Mouse (Mus musculus): ENCODE results near the gene Kat5. TPM values are rescaled to one million over a fixed set of nuclear protein-coding genes. Genes with fewer than 3 reads are reported as not detected.

Gene Kat5
- total and polyA plus RNA-seq, 3 experiments, result 54.5 to 67.6 TPM; not detected in 1

DNA sequence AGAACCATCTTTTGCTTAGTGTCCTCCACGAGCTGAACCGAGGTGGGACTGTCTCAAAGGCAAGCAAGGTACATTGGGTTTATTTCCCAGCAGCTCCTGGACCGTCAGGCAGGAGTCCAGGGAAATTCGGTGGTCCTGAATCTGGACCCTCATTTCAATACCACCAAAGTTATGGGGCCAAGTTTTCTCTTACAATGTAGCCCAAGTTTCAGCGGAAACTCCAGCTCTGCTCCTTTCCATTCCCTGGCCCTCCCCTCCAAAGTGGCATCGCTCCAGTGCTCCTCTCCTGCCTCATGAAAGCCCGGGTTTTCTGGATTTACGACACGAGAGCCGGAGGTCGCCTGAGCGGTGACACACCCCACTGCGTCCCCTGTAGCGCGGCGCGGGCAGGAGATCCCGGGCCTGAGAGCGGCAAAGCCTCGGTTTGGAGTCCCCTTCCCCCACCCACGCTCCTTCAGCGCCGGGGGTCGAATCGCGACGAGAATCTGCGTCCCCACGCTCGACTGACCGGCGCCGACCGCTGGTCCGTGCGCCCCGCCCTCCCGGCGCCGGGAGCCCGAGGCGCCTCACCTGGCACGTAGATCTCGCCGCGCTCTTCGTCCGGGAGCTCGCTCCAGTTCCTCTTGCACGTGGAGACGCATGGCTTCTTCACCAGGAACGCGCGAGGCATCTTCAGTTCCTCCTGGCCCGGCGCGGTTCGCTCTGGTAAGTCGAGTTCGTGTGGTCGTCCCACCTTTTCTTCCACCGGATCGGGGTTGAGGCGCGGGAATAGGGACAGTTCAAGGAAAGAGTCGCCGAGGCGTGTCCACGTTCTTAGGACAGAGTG is 50.2 kb downstream of the Kat5 start:
- Histone ChIP-seq H3K9me3 (replicated peaks; ENCODE audit: insufficient read depth, low read length) (no peaks in the 10 kb centered on the region), H3K79me2 (ENCODE audit: control insufficient read depth, insufficient read depth, low read length, poor library complexity) (no peaks in the 10 kb centered on the region), H3K4me1 (ENCODE audit: control insufficient read depth in 1 of 2, insufficient read depth in 2 of 2, low read length in 2 of 2) (no peaks in the 10 kb centered on the region), H3K9ac (ENCODE audit: control insufficient read depth, low read depth, low read length, poor library complexity, severe bottlenecking) (no peak overlapping the region), H3K27ac (ENCODE audit: control insufficient read depth, low read depth, low read length) (no peak overlapping the region), H3K4me3 (ENCODE audit: control insufficient read depth in 1 of 2, insufficient read depth in 1 of 2, low read depth in 2 of 2, low read length in 2 of 2) (no peak overlapping the region), H3K27me3 (ENCODE audit: control insufficient read depth in 1 of 2, insufficient read depth in 2 of 2, low read length in 2 of 2) (no peaks in the 10 kb centered on the region), H3K36me3 (ENCODE audit: control insufficient read depth in 1 of 2, insufficient read depth in 2 of 2, low read length in 2 of 2) (no peaks in the 10 kb centered on the region)
- TF ChIP-seq ZC3H11A (IDR thresholded peaks at IDR 0.05; ENCODE audit: low read depth, low read length) (no peak), RCOR1 (IDR thresholded peaks at IDR 0.05; ENCODE audit: low read depth, low read length) (no peak), MYB (IDR thresholded peaks at IDR 0.05; ENCODE audit: low read depth, low read length) (no peak), SMC3 (IDR thresholded peaks at IDR 0.05; ENCODE audit: low read depth, low read length) (no peak), TCF12 (IDR thresholded peaks at IDR 0.05; ENCODE audit: low read depth, low read length) (no peak), TAL1 (IDR thresholded peaks at IDR 0.05; ENCODE audit: low read length) (no peak), USF1 (IDR thresholded peaks at IDR 0.05; ENCODE audit: low read depth, low read length) (no peak), NELFE (IDR thresholded peaks at IDR 0.05; ENCODE audit: low read depth, low read length) (no peak), HCFC1 (IDR thresholded peaks at IDR 0.05; ENCODE audit: low read depth, low read length) (no peak), KAT2A (conservative IDR thresholded peaks at IDR 0.05; ENCODE audit: low read depth, low read length) (no peak)
- no peak for DNase-seq (ENCODE audit: low read depth, low spot score)

DNA sequence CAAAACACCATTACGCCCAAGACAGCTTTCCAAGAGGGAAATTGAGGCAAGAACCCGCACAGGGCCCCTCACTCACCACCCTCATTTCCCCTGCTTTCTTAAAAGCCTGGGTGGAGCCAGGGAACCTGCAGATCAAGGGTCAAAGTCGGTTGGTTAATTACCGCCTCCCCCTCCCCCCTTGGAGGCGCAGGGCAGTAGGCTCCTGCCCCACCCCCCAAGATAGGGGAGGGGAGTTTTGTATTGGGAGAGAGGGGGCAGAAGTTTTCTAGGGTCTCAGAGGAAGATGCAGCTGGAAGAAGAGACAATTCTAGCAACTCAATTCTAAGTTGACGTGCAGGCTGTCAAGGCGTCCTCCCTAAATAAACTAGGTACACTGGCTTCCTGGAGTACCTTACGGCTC is 50.8 kb downstream of the Kat5 start:
- no peaks in the 10 kb centered on the region for H3K4me1 ChIP-seq (ENCODE audit: control insufficient read depth in 1 of 2, insufficient read depth in 2 of 2, low read length in 2 of 2)
- DNase-seq (ENCODE audit: low read depth, low spot score), result no peak
- no peak for TF ChIP-seq BHLHE40 (IDR thresholded peaks at IDR 0.05; ENCODE audit: borderline replicate concordance, low read depth, low read length)
- TF ChIP-seq MYC (IDR thresholded peaks at IDR 0.05; ENCODE audit: low read depth, low read length), result no peak
- TF ChIP-seq RAD21 (IDR thresholded peaks at IDR 0.05; ENCODE audit: low read depth, low read length), result no peak
- TF ChIP-seq MXI1 (IDR thresholded peaks at IDR 0.05; ENCODE audit: low read depth, low read length), result no peak
- TF ChIP-seq CHD1 (IDR thresholded peaks at IDR 0.05; ENCODE audit: low read depth, low read length), result no peak
- no peak for TF ChIP-seq HCFC1 (IDR thresholded peaks at IDR 0.05; ENCODE audit: low read depth, low read length)
- no peak for TF ChIP-seq ETS1 (IDR thresholded peaks at IDR 0.05; ENCODE audit: low read depth, low read length)
- TF ChIP-seq ZMIZ1 (IDR thresholded peaks at IDR 0.05; ENCODE audit: low read depth, low read length), result no peak
- no peak for TF ChIP-seq E2F4 (IDR thresholded peaks at IDR 0.05; ENCODE audit: borderline replicate concordance, low read depth, low read length)
- no peak for TF ChIP-seq RCOR1 (IDR thresholded peaks at IDR 0.05; ENCODE audit: low read depth, low read length)
- TF ChIP-seq KAT2A (conservative IDR thresholded peaks at IDR 0.05; ENCODE audit: low read depth, low read length), result no peak
- no peak for TF ChIP-seq CTCF (IDR thresholded peaks at IDR 0.05 in 2 of 3, conservative IDR thresholded peaks at IDR 0.05 in 1 of 3; ENCODE audit: control insufficient read depth in 1 of 3, insufficient read depth in 1 of 3, low read depth in 2 of 3, low read length in 3 of 3, poor library complexity in 1 of 3, severe bottlenecking in 1 of 3)
- no peak for TF ChIP-seq TAL1 (IDR thresholded peaks at IDR 0.05; ENCODE audit: low read length)
- no peak for TF ChIP-seq ZNF384 (IDR thresholded peaks at IDR 0.05; ENCODE audit: low read depth, low read length)
- H3K4me3 ChIP-seq (ENCODE audit: control insufficient read depth in 1 of 2, insufficient read depth in 1 of 2, low read depth in 2 of 2, low read length in 2 of 2), result no peak overlapping the region
- no peak overlapping the region for H3K27ac ChIP-seq (ENCODE audit: control insufficient read depth, low read depth, low read length)
- H3K36me3 ChIP-seq (ENCODE audit: control insufficient read depth in 1 of 2, insufficient read depth in 2 of 2, low read length in 2 of 2), result no peaks in the 10 kb centered on the region
- H3K27me3 ChIP-seq (ENCODE audit: control insufficient read depth in 1 of 2, insufficient read depth in 2 of 2, low read length in 2 of 2), result no peaks in the 10 kb centered on the region
- H3K9ac ChIP-seq (ENCODE audit: control insufficient read depth, low read depth, low read length, poor library complexity, severe bottlenecking), result no peak overlapping the region
- H3K79me2 ChIP-seq (ENCODE audit: control insufficient read depth, insufficient read depth, low read length, poor library complexity), result no peaks in the 10 kb centered on the region
- H3K9me3 ChIP-seq (replicated peaks; ENCODE audit: insufficient read depth, low read length), result no peaks in the 10 kb centered on the region

Data from MEL (cell line).